Mouse (Mus musculus) megakaryocyte, embryonic 14.5 days (primary cell): ENCODE measurements at regions not wholly inside any gene's neighbourhood (a gene's known extent, or its start where the extent isn't known, plus 50 kb on each side); places are given as distances from the start of the nearest gene placed in this dataset.

ENCODE experiments used
- FLI1 ChIP-seq: IDR thresholded peaks from 2 replicates; pipeline ENCODE4 v1.6.1; 2012; ENCODE audit warnings: low read length, inconsistent platforms, mixed read lengths
- GATA1 ChIP-seq: IDR thresholded peaks from 3 replicates; pipeline ENCODE4 v1.6.1; 2012; ENCODE audit warnings: mixed read lengths, low read length, inconsistent platforms, borderline replicate concordance

DNA sequence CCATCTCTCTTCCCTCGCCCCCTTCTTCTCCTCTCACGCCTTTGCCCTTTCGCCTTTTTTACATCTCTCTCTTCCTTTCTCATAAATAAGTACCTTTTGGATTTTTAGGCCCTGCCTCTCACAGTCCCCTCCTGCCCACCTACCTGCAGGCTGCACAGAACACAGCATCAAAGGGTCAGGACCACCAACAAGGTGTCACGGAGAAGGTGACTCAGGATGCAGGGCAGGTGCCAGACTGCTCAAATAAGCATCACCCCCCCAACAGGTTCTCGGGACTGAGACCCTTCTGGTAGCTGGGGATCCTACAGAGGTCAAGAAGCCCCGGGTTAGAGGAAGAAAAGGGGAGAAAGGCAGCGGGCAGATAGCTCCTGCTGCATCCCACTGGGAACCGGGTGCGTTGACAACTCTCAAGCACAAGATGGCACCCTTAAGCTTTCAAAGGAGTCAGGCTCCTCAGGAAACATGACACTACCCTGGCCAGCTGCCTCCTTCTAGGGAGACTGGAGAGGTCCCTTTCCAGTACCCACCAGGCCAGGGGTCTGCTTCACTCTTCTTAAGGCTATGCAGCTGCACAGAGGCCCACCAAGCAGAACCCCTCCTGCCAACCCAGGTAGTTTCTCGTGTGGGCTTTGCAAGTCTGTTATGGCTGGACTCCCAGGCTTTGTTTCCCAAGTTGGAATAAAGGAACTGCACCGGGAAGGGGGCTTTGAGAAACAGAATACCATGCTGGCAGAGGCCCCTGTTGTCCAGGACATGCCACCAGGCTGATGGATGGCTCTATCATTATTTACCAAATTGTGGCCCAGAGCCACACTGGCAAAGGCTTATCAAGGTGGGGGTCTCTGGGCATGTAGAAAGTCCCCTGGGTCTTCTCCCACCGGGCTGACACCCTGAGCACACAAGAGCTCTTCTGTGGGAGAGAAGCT is 120.9 kb upstream of the Mki67 start:
- TF ChIP-seq GATA1 (no peak), FLI1 (no peak)
